7 mouse cellular contexts compared by ENCODE assay signal in genomic region chr11:78497544-78498522, GRCm38 (mm10). TPM values are rescaled to one million over a fixed set of nuclear protein-coding genes. Genes with fewer than 3 reads are reported as not detected.
DNase-seq lines count a peak whose midpoint lies in the region; ATAC-seq and TF ChIP-seq lines count a peak whose summit lies in the region.

Gene Sarm1 (minus strand): TSS chr11:78497754.

- peak; percentile 95 to 98 for DNase-seq in adrenal gland, postnatal 36 days
- DNase-seq in heart, adult 2 months, result peak; percentile 93
- peak; percentile 91 to 94 for DNase-seq in kidney, adult 8-10 months
- DNase-seq in spleen, postnatal 10 days (ENCODE audit: low spot score in 2 of 2), result peak; percentile 78 to 96

- TF ChIP-seq POLR2A in heart, adult 2 months (IDR thresholded peaks at IDR 0.05; ENCODE audit: insufficient read depth, low read depth, low read length), result peak; percentile 70

- H3K27ac ChIP-seq in embryonic facial prominence, embryonic 13.5 days, result peak within 1 kb of the TSS; percentile 57; the same call in 1 of the 2 replicates
- H3K27ac ChIP-seq in heart, adult 2 months, result peak within 1 kb of the TSS; percentile 48
- H3K27ac ChIP-seq in limb, embryonic 13.5 days, result no peak within 1 kb of the TSS; the same call in 1 of the 2 replicates
- peak within 1 kb of the TSS; percentile 94 for H3K27ac ChIP-seq in midbrain, embryonic 16.5 days (ENCODE audit: low read length)

- ATAC-seq in embryonic facial prominence, embryonic 13.5 days (ENCODE audit: insufficient number of reproducible peaks, insufficient read depth, low FRiP score, low TSS enrichment, low read depth), result peak; percentile 87
- peak; percentile 97 for ATAC-seq in limb, embryonic 13.5 days (ENCODE audit: low FRiP score, low read depth)
- peak; percentile 97 for ATAC-seq in midbrain, embryonic 16.5 days

- 0 out of 2 replicates have a peak, but pooled peaks have one; percentile 11 for TF ChIP-seq CTCF in heart, adult 2 months (IDR thresholded peaks at IDR 0.05)

- peaks cover 67% of the 10 kb centered on the region for H3K27me3 ChIP-seq in embryonic facial prominence, embryonic 13.5 days
- peaks cover 7% of the 10 kb centered on the region for H3K27me3 ChIP-seq in heart, adult 2 months (ENCODE audit: control insufficient read depth, insufficient read depth, low read length)
- H3K27me3 ChIP-seq in limb, embryonic 13.5 days, result peaks cover 73% of the 10 kb centered on the region
- no peaks in the 10 kb centered on the region for H3K27me3 ChIP-seq in midbrain, embryonic 16.5 days (ENCODE audit: control insufficient read depth, insufficient read depth, low read depth, low read length)

- no peaks in the 10 kb centered on the region for H3K36me3 ChIP-seq in embryonic facial prominence, embryonic 13.5 days
- H3K36me3 ChIP-seq in heart, adult 2 months (ENCODE audit: control insufficient read depth, insufficient read depth, low read length), result no peaks in the 10 kb centered on the region
- no peaks in the 10 kb centered on the region for H3K36me3 ChIP-seq in limb, embryonic 13.5 days
- no peaks in the 10 kb centered on the region for H3K36me3 ChIP-seq in midbrain, embryonic 16.5 days (ENCODE audit: control insufficient read depth, insufficient read depth, low read length)

- intact Hi-C loops in heart, adult 2 months (cut with DNase I), result no loop called here

- peaks cover 16% of the 10 kb centered on the region for H3K4me1 ChIP-seq in embryonic facial prominence, embryonic 13.5 days
- H3K4me1 ChIP-seq in heart, adult 2 months (ENCODE audit: control insufficient read depth, insufficient read depth, low read length), result no peaks in the 10 kb centered on the region
- peaks cover 13% of the 10 kb centered on the region for H3K4me1 ChIP-seq in limb, embryonic 13.5 days
- peaks cover 24% of the 10 kb centered on the region for H3K4me1 ChIP-seq in midbrain, embryonic 16.5 days (ENCODE audit: control insufficient read depth, insufficient read depth, low read length)

- peak within 1 kb of the TSS; percentile 65 for H3K9ac ChIP-seq in embryonic facial prominence, embryonic 13.5 days
- peak within 1 kb of the TSS; percentile 47; the same call in 1 of the 2 replicates for H3K9ac ChIP-seq in heart, adult 2 months (ENCODE audit: low read depth, low read length)
- peak within 1 kb of the TSS; percentile 63 for H3K9ac ChIP-seq in limb, embryonic 13.5 days
- peak within 1 kb of the TSS; percentile 97 for H3K9ac ChIP-seq in midbrain, embryonic 16.5 days (ENCODE audit: low read depth, low read length)

- H3K79me2 ChIP-seq in heart, adult 2 months (replicated peaks; ENCODE audit: control insufficient read depth, insufficient read depth, low read length), result no peaks in the 10 kb centered on the region

- H3K4me2 ChIP-seq in embryonic facial prominence, embryonic 13.5 days, result peak within 1 kb of the TSS; percentile 98
- peak within 1 kb of the TSS; percentile 99 for H3K4me2 ChIP-seq in limb, embryonic 13.5 days (replicated peaks)
- peak within 1 kb of the TSS; percentile 61 for H3K4me2 ChIP-seq in midbrain, embryonic 16.5 days (ENCODE audit: low read length)

- H3K9me3 ChIP-seq in embryonic facial prominence, embryonic 13.5 days, result no peaks in the 10 kb centered on the region
- H3K9me3 ChIP-seq in limb, embryonic 13.5 days, result no peaks in the 10 kb centered on the region
- no peaks in the 10 kb centered on the region for H3K9me3 ChIP-seq in midbrain, embryonic 16.5 days (replicated peaks; ENCODE audit: control insufficient read depth, low read length, poor library complexity, severe bottlenecking)

- 3% methylated on average over 36 of the region's 36 CpGs for WGBS in embryonic facial prominence, embryonic 13.5 days
- WGBS in heart, adult 2 months, result 4% methylated on average over 36 of the region's 36 CpGs
- WGBS in limb, embryonic 13.5 days, result 4% methylated on average over 36 of the region's 36 CpGs
- WGBS in midbrain, embryonic 16.5 days, result 2% methylated on average over 35 of the region's 36 CpGs

- peak within 1 kb of the TSS; percentile 61 for H3K4me3 ChIP-seq in embryonic facial prominence, embryonic 13.5 days
- peak within 1 kb of the TSS; percentile 54 for H3K4me3 ChIP-seq in heart, adult 2 months
- H3K4me3 ChIP-seq in limb, embryonic 13.5 days, result peak within 1 kb of the TSS; percentile 61
- H3K4me3 ChIP-seq in midbrain, embryonic 16.5 days (ENCODE audit: low read depth, low read length), result peak within 1 kb of the TSS; percentile 89

- TF ChIP-seq EP300 in heart, adult 2 months (IDR thresholded peaks at IDR 0.05; ENCODE audit: insufficient read depth, low read depth, low read length), result no peak

RNA-seq across cellular contexts. Expression of gene Sarm1, which starts in this region (rescaled TPM):
- 1 to 10 TPM; 4.5 to 5.9 TPM for total RNA-seq in adrenal gland, postnatal 36 days (2021)
- 2.6 and 3.2 TPM in 2 replicates for polyA plus RNA-seq in embryonic facial prominence, embryonic 13.5 days (2015; fragmentation: Nextera tagmentation; extraction: Ambion mirVana)
- under 1 TPM; 0.45 to 0.52 TPM for total RNA-seq in heart, adult 2 months (2021)
- 0.23 and 0.32 TPM in 2 replicates for polyA plus RNA-seq in heart, adult 2 months (2012; rRNA removed)
- 2.4 and 2.6 TPM in 2 replicates for polyA plus RNA-seq in limb, embryonic 13.5 days (2015; fragmentation: Nextera tagmentation; extraction: Ambion mirVana)
- 49.9 and 50.7 TPM in 2 replicates for polyA plus RNA-seq in midbrain, embryonic 16.5 days (2015; fragmentation: Nextera tagmentation; extraction: Ambion mirVana)

Comparison
In these comparisons a context has a peak if more than half of its experiments do, and no peak if none do; other contexts are left out.
1. RNA of gene Sarm1 (polyA plus RNA-seq): 49.9 to 50.7 TPM in midbrain, embryonic 16.5 days; 2.6 to 3.2 TPM in embryonic facial prominence, embryonic 13.5 days, 2.4 to 2.6 TPM in limb, embryonic 13.5 days and 0.23 to 0.32 TPM in heart, adult 2 months; every median in the first group is over 10 times any median in the second.
2. Peak in DNase-seq, H3K4me3 ChIP-seq, H3K27ac ChIP-seq and H3K9ac ChIP-seq in heart, adult 2 months; RNA of the gene not detected or under 1 TPM.
3. H3K9ac ChIP-seq: peak in every context shown above with its lines; median percentile 97 in midbrain, embryonic 16.5 days; 65 in embryonic facial prominence, embryonic 13.5 days; 63 in limb, embryonic 13.5 days; 47 in heart, adult 2 months.
4. Peak in every context shown above with its lines, with median percentiles within 50 percentile points of each other: DNase-seq, ATAC-seq, H3K4me2 ChIP-seq and H3K4me3 ChIP-seq.